Mouse (Mus musculus) heart, adult 8-10 months (tissue): ENCODE measurements at regions not wholly inside any gene's neighbourhood (a gene's known extent, or its start where the extent isn't known, plus 50 kb on each side); places are given as distances from the start of the nearest gene placed in this dataset.
"Not testable (repeated sequence)": the region's sequence is repeated elsewhere in the genome, so short reads cannot be mapped to it uniquely, and the experiment has no call there.

Source experiments
- DNase-seq: peaks from one replicate; pipeline ENCODE4 v3.0.0; 2022; ENCODE audit warnings: low spot score

DNA sequence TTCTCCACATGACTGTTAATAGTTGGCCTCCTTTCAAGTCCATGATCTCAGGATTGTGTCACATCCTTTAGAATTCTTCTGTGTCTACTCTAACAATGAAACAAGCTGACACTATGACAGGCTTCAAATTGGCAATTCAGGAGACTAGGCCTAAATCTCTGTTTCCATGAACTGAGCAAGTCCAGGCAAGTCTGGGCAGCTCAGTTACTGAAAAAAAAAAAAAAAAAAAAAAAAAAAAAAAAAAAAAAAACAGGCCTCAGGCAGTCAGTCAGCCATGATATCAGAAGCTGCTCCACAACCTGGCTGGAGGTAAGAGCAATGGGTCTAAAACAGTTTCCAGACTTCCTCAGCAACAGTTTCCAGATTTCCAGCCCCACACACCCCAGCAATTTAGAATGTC is 475.6 kb downstream of the Inhba start:
- DNase-seq: no peak

DNA sequence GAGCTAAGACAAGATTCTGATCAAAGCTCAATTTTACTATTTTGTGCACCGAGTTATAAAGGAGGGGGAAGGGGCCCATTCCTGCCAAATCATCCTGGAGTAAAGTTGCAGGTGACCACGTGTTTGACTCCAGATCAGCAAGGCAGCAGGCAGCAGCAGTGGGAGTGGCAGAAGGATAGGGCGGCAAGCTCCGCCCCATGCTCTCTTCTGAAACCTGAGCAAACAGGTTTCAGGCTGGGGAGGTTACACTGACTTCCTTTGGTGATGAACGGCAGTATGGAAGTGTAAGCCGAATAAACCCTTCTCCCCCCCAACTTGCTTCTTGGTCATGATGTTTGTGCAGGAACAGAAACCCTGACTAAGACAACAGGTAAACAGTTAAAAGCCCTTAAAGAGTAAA is 479.0 kb downstream of the Inhba start:
- not testable (repeated sequence) for DNase-seq

DNA sequence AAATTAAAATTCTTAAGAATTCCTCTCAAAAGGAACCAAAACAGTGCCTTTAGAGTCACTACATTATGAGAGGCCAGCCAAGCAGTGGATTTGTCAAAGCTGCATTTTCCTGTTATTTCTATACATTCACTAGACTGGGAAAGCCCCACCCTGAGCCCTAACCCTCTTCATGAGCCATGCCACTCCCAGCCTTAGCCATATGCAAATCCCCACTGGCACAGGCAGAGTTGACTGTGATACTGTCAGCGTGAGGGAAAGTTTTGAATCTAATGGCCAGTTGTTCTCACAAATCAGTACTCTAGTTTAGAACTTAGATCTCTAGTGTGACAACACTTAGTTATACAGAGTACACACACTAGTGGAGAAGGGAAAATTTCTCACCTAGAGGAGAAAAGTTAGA is 486.4 kb downstream of the Inhba start:
- DNase-seq: no peak

DNA sequence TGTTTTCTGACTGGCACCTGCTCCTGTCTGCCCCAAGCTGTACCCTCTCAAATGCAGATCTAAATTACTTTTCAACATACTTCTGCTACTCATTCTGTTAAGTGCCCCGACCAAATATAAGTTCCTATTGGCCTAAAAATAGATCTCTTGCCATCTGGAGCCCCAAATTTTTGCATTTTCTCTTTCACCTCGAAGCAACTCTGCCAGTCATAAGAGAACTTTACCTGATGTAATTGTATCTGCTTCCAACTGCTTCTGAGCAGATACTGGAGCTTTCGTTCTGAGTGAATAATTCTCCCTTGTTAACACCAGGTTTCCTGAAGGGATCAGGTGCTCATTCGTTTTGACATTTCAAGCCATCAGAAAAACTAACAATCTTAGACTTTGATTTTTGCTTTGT is 501.2 kb downstream of the Inhba start:
- DNase-seq: no peak

DNA sequence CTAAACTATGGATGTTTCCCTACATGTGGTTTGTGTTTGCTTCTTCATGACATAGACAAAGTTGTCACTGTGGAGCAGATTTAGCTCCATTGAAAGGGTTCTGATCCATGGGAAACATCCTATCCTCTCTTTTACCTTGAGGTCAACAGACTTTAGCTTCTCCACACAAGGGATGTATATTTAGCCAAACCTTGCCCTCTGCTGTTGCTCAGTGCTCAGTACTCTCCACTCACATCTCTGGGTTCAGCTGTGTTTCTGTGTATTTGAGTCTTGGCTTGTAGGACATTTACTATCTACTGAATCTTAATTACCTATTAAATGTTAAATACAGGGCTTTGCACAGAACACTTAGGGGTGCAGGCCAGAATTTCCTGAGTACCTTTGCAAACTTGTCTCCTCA is 503.5 kb downstream of the Inhba start:
- DNase-seq: no peak

DNA sequence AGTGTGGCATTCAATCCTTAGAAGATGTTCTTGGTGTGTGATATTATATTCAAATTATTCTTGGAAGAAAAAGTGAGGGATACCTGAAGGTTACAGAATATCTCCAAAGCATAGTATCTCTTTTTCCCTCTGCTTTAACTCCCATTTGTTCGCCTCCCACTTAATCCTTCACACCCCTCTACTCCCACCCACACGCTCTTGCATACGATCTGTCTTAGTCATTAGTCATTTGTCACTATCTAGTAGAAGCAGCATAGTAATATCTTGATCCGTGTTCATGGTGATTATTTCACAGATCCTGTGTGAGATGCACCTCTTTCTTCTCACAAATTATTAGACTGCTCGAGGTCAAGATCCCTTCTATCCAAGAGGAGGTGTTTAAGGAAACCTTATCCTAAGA is 517.4 kb downstream of the Inhba start:
- no peak for DNase-seq

DNA sequence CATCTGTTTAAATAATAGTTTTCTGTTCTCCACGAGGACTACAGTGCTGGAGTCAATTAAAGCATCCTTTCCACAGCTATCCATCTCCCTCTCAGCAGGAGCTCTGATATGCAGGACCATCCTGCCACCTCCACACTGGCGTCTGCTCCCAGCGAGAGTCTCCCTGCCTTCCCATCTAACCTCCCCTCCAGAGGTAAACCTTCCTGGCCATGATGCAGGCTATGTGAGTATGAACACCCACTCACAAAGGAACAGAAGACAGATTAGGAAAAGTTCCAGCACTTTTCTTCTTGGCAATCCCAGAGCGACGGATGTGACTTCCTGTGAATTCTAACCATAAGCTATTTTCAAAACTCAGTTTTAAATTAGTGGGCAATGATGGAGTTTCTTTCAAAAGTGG is 532.1 kb downstream of the Inhba start:
- DNase-seq: no peak

DNA sequence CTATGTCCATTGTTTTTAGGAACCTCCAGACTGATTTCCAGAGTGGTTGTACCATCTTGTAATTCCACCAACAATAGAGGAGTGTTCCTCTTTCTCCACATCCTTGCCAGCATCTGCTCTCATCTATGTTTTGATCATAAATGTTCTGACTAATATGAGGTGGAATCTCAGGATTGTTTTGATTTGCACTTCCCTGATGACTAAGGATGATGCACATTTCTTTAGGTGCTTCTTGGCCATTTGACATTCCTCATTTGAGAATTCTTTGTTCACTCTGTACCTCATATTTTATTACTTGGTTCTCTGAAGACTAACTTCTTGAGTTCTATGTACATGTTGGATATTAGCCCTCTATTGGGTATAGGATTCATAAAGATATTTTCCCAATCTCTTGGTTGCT is 538.4 kb downstream of the Inhba start:
- no peak for DNase-seq

DNA sequence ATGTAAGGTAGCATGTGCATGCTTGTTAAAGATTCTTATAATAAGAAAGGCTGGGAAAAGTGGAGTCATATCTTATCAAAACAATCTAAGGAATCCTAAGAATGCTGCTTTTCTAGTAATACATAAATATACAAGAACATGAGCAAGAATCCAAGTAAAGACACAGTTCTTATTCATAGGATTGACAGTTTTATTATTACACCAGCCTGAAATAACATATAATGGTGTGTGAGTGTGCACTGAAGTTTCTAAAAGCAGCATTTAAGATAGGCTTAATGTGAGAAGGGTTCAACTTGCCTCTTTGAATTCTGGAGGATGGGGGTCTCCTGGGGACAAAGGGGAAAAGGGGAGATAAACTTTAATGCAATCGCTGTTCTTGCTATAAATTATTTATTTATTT is 553.3 kb downstream of the Inhba start:
- DNase-seq: no peak

DNA sequence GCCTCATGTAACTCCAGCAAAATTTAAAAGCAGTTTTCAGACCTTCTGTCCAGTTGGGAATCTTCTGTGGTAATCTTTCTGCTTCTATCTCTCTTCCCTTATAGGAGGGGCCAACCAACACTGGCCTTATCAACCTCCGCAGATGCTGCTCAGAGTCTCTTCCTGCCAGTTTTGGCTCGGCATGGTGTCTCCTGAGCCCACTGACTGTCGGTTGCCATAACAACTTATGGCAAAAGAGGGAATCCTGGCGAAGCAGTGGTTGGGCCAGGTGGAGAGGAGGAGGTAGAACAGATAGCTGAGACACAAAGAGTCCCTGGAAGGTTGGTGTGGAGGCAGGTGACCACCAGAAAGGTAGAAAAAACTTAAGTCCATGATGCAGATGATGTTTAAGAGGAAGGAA is 562.4 kb downstream of the Inhba start:
- no peak for DNase-seq

DNA sequence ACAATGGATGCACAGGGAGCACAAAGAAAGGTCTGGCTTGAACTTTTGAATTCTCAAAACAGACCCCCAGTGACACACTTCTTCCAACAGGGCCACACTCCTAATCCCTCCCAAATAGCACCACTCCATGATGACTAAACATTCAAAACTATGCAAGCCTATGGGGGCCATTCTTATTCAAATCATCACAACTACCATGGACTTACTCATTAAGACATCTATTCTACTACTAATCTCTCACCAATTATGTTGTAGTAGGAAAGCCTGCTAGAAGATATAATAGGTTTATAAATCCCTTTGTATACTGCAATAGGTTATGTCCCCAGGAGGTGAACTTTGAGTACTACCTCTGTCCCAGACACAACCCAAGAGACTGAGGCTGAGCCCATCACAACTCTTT is 574.6 kb downstream of the Inhba start:
- DNase-seq: no peak

DNA sequence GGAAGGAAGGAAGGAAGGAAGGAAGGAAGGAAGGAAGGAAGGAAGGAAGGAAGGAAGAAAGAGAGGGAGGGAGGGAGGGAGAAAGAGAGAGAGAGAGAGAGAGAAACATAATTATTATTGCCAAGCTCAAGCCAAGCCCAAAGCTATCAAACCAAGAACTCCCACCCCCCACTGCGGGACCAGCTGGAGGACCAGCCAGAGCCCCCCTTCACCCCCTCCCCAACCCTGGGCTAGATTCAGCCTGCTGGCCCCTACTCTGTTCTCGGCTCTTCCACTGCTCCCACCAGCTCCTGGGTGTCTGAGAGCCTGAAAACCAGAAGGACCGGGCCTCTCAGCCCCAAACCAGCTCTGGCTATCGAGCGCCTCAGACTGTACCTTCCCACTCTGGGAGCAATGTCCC is 608.1 kb downstream of the Inhba start:
- DNase-seq: no peak

DNA sequence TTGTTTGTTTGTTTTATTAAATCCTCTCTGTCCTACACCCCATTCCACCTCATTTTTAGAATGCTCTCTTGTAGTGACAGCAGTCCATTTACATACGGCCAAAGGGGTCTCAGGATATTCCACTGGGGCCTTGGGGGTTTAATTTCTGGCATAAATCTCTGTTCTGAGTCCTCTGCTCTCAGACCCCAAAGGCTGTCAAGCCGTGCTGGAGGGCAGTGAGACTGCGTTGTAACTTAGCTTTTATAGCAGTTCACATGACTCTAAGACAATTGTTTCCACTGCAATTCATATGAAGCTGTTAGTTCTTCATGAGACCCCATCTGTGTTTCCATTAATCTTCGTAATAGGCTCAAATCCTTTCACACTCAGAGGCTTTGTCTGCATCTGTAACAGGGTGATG is 614.9 kb downstream of the Inhba start:
- no peak for DNase-seq

DNA sequence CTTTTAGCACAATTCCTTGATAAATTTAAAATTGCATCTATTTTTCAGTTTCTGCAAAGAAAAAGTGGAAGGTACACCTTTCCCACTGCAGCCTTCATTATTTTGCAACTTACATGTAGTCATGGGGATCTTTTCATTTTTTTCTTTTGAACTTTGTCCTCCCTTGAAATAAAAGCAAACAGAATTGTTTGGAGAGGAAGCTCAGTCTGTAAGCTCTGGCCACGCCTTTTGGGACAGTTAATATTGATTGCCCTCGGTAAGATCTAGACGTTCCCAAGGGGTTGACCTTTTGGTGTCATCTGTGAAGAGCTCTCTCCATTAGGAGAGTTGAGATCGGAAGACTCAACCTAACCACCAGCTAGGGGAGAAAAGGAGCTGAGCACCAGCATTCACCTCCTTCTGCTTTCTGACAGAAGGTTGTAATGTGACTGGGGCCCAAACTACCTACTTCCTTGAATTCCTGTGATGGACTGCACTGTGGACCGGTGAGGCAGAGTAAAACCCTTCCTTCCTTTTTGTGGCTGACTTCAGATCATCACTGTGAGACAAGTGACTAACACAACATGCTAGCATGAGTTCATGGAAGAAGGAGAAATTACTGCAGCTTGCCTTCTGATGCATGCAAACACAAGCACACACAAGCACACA is 621.9 kb downstream of the Inhba start:
- no peak for DNase-seq

DNA sequence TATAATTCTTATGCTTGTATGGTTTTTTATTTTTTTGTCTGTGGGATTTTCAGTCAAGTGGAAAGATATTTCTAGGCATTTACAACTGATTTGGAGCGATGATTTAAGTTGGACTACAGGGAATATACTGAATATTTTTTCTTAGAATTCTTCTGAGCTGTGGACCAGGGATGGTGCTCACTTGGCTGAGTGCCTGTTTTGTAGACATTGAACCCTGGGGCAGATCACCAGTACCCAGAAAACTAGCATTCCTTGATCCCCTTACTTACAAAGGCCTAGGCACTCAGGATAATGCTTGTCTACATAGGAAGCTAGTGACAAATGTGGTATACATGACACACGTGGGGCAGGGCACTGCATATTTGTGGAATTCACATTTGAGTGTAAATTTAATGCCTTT is 624.6 kb downstream of the Inhba start:
- DNase-seq: no peak

DNA sequence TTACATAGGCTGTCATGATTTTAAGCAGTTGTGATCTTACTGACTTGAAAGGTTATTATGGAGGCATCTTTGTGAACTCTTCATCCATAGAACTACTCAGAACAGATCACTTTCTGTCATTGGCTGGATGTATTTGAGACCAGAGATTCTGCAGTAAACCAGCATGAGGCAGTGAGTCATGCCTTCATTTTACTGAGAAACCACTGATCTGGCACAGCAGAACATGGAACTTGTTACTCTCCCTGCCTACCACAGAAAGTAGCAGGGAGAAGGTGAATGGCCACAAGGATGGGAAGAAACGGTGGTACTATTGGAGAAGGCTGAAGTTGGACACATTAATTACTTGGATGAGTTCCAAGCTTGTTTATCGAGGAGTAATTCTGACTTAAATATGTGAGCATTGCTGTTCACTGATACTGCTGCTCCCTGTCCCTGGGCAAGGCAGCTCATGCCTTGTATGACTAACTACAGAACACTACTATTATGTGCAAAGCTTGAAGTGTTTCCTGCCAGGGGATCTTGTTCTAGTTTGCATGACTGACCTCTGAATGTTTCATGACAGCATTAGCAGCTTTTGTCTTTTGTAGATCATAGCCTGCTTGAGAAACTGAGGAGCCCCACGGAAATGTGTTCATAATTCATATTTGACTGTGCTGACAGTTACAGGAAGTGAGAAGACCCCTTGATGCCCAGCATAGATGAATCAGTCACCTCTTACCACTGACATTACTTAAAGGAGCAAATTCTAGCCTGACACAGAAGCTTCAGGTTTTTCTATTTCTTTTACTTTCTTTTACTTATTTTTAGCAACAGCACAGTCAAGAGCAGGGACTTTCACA is 630.2 kb downstream of the Inhba start:
- DNase-seq: no peak

DNA sequence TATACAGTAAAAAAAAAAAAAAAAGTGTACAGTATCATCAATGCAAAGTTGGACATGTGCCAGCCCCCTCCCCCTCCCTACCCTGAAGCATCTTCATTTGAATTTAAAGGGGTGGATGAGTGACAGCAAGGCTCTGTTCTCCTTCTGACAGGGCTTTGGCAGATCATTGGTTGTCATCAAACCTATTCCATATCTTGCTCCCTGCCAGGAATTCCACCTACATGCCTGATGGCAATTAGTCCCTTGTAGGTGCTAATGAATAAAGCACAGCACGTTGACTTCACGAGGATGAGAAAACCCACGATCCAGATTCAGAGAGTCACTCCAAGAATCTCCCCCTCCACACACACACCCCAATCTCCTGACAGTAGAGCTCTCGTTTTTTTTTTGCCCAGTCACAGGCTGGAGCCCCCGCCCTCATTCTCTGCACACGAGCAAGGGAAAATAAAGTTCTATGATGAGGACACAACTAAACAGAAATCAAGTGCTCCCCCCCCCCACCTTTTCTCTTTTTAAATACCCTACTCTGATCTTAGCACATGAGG is 630.9 kb downstream of the Inhba start:
- no peak for DNase-seq

DNA sequence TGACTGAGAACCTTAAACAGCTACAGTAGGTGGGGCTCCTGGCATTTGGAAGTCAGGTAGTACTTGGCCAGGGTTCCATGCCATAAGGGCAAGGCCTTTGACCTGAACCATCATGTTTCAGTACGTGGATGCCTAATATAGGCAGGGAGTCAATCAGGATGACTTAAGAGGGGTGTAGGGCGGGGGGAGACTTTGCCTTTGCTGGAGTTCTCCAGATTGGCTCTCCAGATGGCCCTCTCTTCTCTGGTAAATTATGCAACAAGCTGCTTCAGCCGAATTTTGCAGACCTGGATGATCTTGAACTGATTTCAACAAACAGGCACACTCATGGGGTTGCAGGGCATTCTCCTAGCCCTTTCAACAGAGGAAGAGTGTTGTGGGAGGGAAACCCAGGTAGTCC is 633.7 kb downstream of the Inhba start:
- no peak for DNase-seq

DNA sequence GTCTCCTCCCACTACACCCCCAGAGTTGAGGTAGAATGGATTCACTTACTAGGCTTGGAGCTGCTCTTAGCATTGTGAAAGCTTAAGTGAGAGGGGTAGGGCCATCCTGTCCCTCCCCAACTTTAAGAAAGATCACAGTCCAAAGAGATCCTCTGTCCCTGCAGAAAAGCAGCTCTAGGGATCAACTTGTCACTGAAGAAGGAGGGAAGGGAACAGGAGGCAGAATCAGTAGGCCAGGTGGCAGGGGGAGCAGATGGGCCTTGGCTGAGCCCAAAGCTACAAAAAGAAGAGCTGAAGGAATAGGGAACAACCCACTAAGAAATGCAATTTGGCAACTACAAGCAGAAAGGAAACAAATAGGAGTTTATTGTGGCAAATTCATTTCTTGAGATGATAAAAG is 634.4 kb downstream of the Inhba start:
- DNase-seq: no peak

DNA sequence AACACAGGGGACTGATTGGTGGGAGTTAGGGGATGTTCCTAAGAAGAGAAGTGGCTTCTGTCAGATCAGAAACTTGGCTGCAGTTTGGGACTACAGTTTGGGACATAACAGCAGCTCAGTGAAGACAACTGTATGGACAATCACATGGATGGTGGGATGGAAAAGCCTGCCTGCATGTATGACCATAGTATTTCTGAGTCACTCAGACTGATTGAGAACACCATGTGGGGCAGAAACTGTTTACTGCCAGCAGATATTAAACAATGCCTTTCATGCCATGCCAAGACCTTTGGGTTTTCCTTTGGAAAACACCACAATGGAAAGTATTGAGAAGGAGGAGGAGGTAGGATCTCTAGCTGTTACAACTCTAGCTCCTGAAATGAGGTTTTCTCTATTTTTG is 635.0 kb downstream of the Inhba start:
- no peak for DNase-seq

DNA sequence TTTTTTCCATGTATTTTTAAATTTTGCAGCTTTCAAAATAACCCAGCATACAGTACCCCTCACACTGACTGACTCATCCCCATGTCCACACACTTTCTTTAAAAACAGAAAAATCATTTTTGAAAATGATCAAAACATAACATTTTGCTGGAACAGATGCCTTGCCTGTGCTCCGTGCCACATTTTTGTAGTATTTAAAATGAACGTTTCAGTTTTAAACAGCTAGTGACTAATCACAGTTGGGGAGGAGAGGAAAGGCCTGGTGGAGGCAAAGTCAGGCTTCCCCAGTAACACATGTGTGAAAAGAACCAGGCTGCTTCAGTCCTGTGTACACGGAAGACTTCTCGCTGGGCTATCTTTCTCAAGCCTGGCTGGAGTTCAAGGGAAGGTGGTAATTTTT is 644.5 kb downstream of the Inhba start:
- DNase-seq: no peak

DNA sequence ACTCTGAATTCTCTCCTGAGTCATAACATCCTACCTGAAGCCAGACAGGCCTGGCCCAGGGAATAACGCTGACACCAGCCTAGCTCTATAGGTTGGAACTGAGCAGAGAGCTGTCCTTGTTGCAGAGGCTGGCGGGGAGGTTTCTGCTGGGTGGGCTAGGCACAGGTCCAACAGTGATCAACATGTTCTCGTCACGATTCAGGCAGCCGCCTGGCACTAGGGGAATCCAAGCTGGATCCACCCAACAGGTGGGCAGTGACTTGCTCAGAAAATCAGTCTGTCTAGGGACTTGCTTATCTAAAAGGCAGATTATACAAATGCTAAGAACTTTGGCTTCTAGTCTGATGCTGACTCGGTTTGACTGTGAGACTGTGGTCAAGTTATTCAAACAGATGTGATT is 648.2 kb downstream of the Inhba start:
- no peak for DNase-seq

DNA sequence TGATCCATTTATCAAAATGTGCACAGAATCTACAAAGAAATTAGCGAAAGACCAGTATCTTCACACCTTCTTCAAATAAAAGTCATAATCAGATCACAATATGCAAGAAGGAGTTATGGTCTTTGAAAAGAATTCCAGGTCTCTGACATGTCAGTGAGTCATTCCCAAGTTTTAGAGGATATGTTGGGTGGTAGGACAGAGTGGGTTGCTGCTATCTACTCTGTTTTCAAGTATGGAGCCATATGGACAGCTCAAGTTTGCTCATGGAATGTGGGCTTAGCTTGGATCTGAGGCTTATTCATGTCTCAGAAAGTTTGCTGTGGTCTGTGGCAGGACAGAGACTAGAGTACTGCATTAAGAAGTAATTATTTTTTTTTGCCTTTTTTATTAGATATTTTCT is 657.0 kb downstream of the Inhba start:
- no peak for DNase-seq
